Mouse (Mus musculus) CH12.LX (cell line): ENCODE results near the gene Hmgcs1.

ENCODE experiments used
- CTCF ChIP-seq, 2 experiments: IDR thresholded peaks in 1 of 2; conservative IDR thresholded peaks in 1 of 2; 2 replicates each; pipeline ENCODE4 v1.5.1; 2011 to 2012; ENCODE audit warnings: low read depth in 2 of 2, low read length in 2 of 2, improper control_type of control experiment in 1 of 2, inconsistent platforms in 1 of 2, mild to moderate bottlenecking in 1 of 2, moderate library complexity in 1 of 2
- MAZ ChIP-seq: IDR thresholded peaks from 2 replicates; pipeline ENCODE4 v1.6.1; 2012; ENCODE audit warnings: low read depth, mild to moderate bottlenecking, inconsistent platforms, low read length, improper control_type of control experiment, moderate library complexity
- MEF2A ChIP-seq: IDR thresholded peaks from 2 replicates; pipeline ENCODE4 v1.6.1; 2014; ENCODE audit warnings: low read depth, mild to moderate bottlenecking, inconsistent platforms, low read length, improper control_type of control experiment, borderline replicate concordance
- MXI1 ChIP-seq: IDR thresholded peaks from 2 replicates; pipeline ENCODE4 v1.6.1; 2011; ENCODE audit warnings: mild to moderate bottlenecking, low read depth, low read length, improper control_type of control experiment
- NRF1 ChIP-seq: IDR thresholded peaks from 2 replicates; pipeline ENCODE4 v1.6.1; 2014; ENCODE audit warnings: low read depth, mild to moderate bottlenecking, inconsistent platforms, low read length, improper control_type of control experiment, moderate library complexity
- POLR2A ChIP-seq: IDR thresholded peaks from 2 replicates; pipeline ENCODE4 v1.6.1; 2011; ENCODE audit warnings: low read depth, mild to moderate bottlenecking, improper control_type of control experiment, low read length

DNA sequence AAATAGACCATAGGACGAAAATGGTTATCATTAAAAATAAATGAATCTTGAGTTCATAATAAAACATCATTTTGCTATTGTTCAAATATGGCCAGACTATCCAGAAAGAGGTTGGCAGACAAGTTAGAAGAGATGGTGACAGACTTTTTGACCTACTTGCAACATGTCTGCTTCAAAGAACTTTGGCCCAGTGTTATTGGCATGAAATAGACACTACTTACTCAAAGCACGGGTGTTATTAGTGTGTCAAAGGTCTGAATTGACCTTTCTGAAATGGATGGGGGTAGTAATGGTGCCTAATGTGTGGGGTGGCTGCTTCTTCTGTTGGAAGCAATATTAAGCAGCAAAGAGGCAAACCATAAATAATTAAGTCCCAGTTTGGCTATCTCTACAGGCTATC, 25.9 kb downstream of the Hmgcs1 start:
- no peak for TF ChIP-seq NRF1
- no peak for TF ChIP-seq MEF2A
- no peak for TF ChIP-seq MXI1
- no peak for TF ChIP-seq POLR2A
- no peak for TF ChIP-seq CTCF (conservative IDR thresholded peaks at IDR 0.05 in 1 of 2, IDR thresholded peaks at IDR 0.05 in 1 of 2; ENCODE audit: low read depth in 2 of 2, low read length in 2 of 2)
- TF ChIP-seq MAZ: no peak
